ENCODE assay signal across 41 mouse cellular contexts in genomic region chr4:98847120-98847885, GRCm38 (mm10). TPM values are rescaled to one million over a fixed set of nuclear protein-coding genes. Genes with fewer than 3 reads are reported as not detected.
A peak's percentile ranks its signal among the peaks of the same experiment; 100 is the strongest.
DNase-seq lines count a peak whose midpoint lies in the region; TF ChIP-seq lines count a peak whose summit lies in the region.
"Had no signal": no experiment of that assay in that cellular context is flagged by ENCODE, and none has a peak within 500 bp of the region (broad histone marks: within the 10 kb centered on the region; RNA-seq: fewer than 3 reads in every experiment).

No protein-coding gene starts in this region.

- no peak for TF ChIP-seq CTCF in ES-Bruce4 (IDR thresholded peaks at IDR 0.05; ENCODE audit: low read depth, low read length)

- peak; percentile 30 for DNase-seq in heart, adult 11 months
- DNase-seq in heart, postnatal 4 days: no peak
- peak; percentile 99 for DNase-seq in R1 (ENCODE audit: low read depth, low spot score)
- DNase-seq in yolk sac, embryonic 10.5 days (ENCODE audit: low spot score): peak; percentile 50
- DNase-seq in cerebellum, adult 11-12 months: no peak
- DNase-seq in retina, embryonic 14.5 days (ENCODE audit: low spot score): no peak
- DNase-seq: adrenal gland, postnatal 36 days; cerebellum, adult 9-10 months; cerebellum, postnatal 36 days; gastrocnemius, postnatal 10 days; kidney, adult 2 months; kidney, postnatal 4 days; liver; right cerebral cortex, adult 18-20 months; spleen, adult 18-20 months; thymus, adult 18-20 months; thymus, postnatal 25 days had no signal

- peak; percentile 96 for TF ChIP-seq EP300 in ES-Bruce4 (IDR thresholded peaks at IDR 0.05; ENCODE audit: insufficient read depth, low read depth, low read length)

- H3K4me1 ChIP-seq in ES-Bruce4 (ENCODE audit: control insufficient read depth, insufficient read depth, low read length): peaks cover 5% of the 10 kb centered on the region
- H3K4me1 ChIP-seq: hindbrain, embryonic 13.5 days had no signal

- H3K4me3 ChIP-seq in ES-Bruce4 (ENCODE audit: low read depth, low read length): no peak overlapping the region
- H3K4me3 ChIP-seq: embryonic facial prominence, embryonic 12.5 days; erythroblast, embryonic 14.5 days; heart, embryonic 15.5 days; hindbrain, embryonic 13.5 days; lung, embryonic 15.5 days had no signal

- H3K9ac ChIP-seq in ES-Bruce4 (ENCODE audit: low read depth, poor library complexity, severe bottlenecking): no peak overlapping the region
- H3K9ac ChIP-seq: embryonic facial prominence, embryonic 12.5 days; heart, embryonic 15.5 days; hindbrain, embryonic 13.5 days; liver, embryonic 14.5 days; lung, embryonic 15.5 days had no signal

- H3K27me3 ChIP-seq in ES-Bruce4 (ENCODE audit: control insufficient read depth, insufficient read depth, low read length, poor library complexity, severe bottlenecking): no peaks in the 10 kb centered on the region
- H3K27me3 ChIP-seq: embryonic facial prominence, embryonic 12.5 days; heart, embryonic 15.5 days; hindbrain, embryonic 13.5 days; lung, embryonic 15.5 days; Patski had no signal

- H3K27ac ChIP-seq in ES-Bruce4 (ENCODE audit: insufficient read depth, low read length): peak overlapping the region; percentile 89
- H3K27ac ChIP-seq: embryonic facial prominence, embryonic 12.5 days; heart, embryonic 15.5 days; hindbrain, embryonic 13.5 days; kidney, postnatal 0 days; liver, embryonic 14.5 days; lung, embryonic 15.5 days had no signal

- H3K9me3 ChIP-seq in ES-Bruce4 (replicated peaks; ENCODE audit: control insufficient read depth, insufficient read depth, low read length, poor library complexity, severe bottlenecking): peaks cover 9% of the 10 kb centered on the region
- H3K9me3 ChIP-seq: embryonic facial prominence, embryonic 12.5 days; heart, embryonic 15.5 days; hindbrain, embryonic 13.5 days; lung, embryonic 15.5 days had no signal

- TF ChIP-seq POLR2A in ES-Bruce4 (IDR thresholded peaks at IDR 0.05; ENCODE audit: insufficient read depth, low read length): no peak

- no peaks in the 10 kb centered on the region for H3K36me3 ChIP-seq in ES-Bruce4 (ENCODE audit: control insufficient read depth, insufficient read depth, low read length, poor library complexity, severe bottlenecking)
- H3K36me3 ChIP-seq: embryonic facial prominence, embryonic 12.5 days; G1E; heart, embryonic 15.5 days; hindbrain, embryonic 13.5 days; lung, embryonic 15.5 days had no signal

RNA-seq across cellular contexts. Expression of gene I0C0044D17Rik, which starts 23.7 kb away (rescaled TPM):
- total RNA-seq in heart, postnatal 4 days (2021): not detected
- polyA plus RNA-seq in ES-Bruce4 (2011; ENCODE audit: insufficient read depth, insufficient read length, low read depth, missing spikeins): not detected in 2 replicates
- total RNA-seq: adrenal gland, adult 18-20 months; adrenal gland, postnatal 36 days; G1E; gastrocnemius, postnatal 10 days; heart, postnatal 25 days; layer of hippocampus, adult 8-10 months; left cerebral cortex, postnatal 10 days; megakaryocyte progenitor cell, adult 5-6 weeks; neutrophil, adult 5-6 weeks had no signal
- polyA plus RNA-seq: CD4-positive, CD25-positive, alpha-beta regulatory T cell, adult 4 months; embryonic facial prominence, embryonic 12.5 days; erythroblast, embryonic 14.5 days; forebrain, embryonic 11.5 days; forebrain, embryonic 16.5 days; G1E; heart, embryonic 15.5 days; hindbrain, embryonic 13.5 days; kidney, adult 2 months; kidney, postnatal 0 days; limb, embryonic 11.5 days; liver, embryonic 14.5 days; lung, embryonic 15.5 days; midbrain, embryonic 11.5 days; midbrain, embryonic 16.5 days; neural tube, embryonic 11.5 days; Patski; stomach, embryonic 16.5 days had no signal

RNA-seq across cellular contexts. Expression of gene Kank4, which starts 30.0 kb away (rescaled TPM):
- 1 to 10 TPM; 2.4 to 3.3 TPM for total RNA-seq in heart, postnatal 4 days (2021)
- 2.1 and 2.4 TPM in 2 replicates for polyA plus RNA-seq in ES-Bruce4 (2011; ENCODE audit: insufficient read depth, insufficient read length, low read depth, missing spikeins)
- total RNA-seq: neutrophil, adult 5-6 weeks had no signal
- polyA plus RNA-seq: CD4-positive, CD25-positive, alpha-beta regulatory T cell, adult 4 months; erythroblast, embryonic 14.5 days; G1E; Patski had no signal

Comparison
In these comparisons a context has a peak if more than half of its experiments do, and no peak if none do; other contexts are left out.
1. DNase-seq: peak in heart, adult 11 months (single experiment), R1 (single experiment) and yolk sac, embryonic 10.5 days (single experiment); none in heart, postnatal 4 days (single experiment), cerebellum, adult 11-12 months (single experiment) and retina, embryonic 14.5 days (single experiment).